Mouse (Mus musculus) c-Kit-positive CD71-negative TER-119-negative erythroid progenitor cells, embryonic 14.5 days (primary cell): Measurements from ENCODE around the gene Pdha1.

ENCODE experiments used
- DNase-seq: peaks from one replicate; pipeline ENCODE4 v3.0.0-alpha.2; 2013; ENCODE audit warnings: low read depth

The Pdha1 gene

DNA sequence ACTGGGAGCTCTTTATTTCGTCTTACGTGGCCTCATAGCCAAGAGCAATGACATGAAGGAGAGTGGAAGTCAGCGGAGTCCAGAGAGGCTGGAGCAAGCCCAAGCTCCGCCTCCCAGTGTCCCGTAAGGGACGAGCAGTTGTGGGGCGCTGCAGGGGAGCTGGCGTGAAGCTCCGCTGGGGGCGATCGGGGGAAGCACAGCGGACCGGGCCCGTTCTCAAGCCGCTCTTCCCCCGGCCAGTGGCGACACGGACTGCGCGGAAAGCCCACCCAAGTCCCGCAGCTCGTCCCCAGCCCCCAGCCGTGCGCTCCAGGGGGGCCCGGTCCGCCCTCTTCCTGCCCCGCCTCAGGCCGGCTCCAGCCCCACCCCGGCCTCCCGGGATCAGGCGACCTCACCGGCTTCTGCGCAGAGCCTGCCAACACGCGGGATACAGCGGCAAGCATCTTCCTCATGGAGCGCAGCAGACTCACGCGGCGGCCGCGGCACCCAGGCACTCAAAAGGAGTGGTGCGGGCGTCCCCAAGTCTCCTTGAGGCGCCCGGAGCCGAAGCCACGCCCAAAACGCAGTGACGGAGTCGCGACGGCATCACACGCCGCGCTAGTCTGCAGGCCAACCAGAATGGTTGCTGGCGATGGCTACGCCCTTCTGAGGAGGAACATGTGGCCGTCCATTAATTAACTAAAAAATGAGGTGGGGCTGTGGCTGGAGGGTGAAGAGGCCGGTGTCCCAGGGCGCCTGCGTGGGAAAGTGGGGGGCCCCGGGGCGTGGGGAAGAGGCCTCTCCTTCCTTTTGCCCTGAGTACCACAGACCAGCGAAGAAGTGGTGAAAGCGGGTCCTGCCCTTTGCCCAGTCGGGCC lies at the start of gene Pdha1:
Gene Pdha1, minus strand, starts transcription at position 553 of the 857 bp plus-strand sequence.
- DNase-seq = peak; percentile 68

DNA sequence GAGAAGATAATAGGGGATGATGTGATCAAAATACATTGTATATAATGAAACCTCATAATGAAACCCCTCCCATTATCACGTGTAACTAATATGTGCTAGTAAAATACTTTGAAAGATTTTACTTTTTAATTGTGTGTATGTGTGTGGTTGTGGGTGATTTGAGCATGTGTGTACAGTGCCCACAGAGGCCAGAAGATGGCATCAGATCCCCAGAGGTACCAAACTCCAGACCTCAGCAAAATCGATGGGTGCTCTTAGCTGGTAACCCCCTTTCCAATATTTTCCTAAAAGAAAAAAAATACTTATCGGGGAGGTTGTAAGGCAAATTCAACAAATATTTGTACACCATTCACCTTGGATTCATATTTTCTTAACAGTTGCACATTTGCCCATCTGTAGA lies 40.8 kb upstream of the Pdha1 start:
- no peak for DNase-seq

DNA sequence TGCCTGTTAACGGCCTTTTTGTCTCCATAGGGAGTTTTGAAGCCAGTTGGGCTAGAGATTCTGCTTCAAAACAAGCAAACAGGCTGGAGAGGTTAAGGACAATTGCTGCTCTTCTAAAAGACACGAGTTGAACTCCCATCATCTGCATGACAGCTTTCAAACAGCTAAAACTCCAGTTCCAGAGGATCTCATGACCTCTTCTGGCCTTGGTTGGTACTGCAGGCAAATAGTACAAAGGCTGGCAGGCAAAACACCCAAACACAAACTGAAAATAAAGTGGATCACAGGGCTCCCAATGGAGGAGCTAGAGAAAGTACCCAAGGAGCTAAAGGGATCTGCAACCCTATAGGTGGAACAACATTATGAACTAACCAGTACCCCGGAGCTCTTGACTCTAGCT lies 31.9 kb upstream of the Pdha1 start:
- DNase-seq = peak; percentile 47

DNA sequence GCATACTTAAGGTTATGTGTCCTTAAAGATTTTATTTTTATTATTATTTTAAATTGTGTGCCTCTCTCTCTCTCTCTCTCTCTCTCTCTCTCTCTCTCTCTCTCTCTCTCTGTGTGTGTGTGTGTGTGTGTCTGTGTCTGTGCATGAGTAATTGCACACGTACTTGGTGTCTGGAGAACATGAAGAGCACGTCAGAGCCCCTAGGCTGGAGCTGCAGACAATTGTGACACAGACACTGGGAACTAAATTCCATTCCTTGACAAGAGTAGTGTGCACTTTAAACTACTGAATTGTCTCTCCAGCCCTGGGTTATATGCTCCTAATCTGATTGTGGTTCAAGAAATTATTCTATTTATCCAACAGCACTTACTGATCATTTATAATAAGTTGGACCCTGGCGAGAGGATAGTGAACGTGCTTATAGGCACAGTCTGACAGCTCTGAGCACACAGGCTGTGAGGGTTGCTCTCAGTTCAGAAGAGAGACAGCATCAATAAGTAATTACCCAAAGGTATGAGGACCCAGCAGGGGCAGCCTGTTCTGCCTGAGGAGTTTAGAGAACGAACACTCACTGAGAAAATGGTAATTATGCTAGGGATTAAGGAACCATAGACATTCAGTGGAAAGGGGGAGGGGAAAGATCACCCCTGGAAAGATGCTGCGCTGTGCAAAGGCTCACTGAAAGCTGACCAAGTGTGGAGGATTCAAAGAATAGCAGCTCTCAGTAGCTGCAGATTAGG lies 28.2 kb upstream of the Pdha1 start:
- no peak for DNase-seq

DNA sequence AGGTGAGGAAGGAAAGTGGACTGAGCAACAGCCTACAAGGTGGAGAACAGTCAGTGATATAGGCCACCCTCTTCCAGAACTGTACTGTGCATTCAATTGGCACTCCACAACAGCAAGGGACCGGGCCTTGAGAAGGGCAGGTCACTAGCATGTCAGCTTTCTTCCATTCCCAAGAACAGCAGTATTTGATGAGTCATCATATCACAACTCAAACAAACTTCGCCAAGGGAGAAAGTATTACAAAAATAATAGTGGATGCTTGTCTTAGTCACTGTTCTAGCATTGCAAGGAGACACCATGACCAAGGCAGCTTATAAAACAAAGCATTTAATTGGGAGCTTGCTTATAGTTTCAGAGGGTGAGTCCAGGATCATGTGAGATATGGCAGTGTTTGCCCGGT lies 26.0 kb upstream of the Pdha1 start:
- no peak for DNase-seq

DNA sequence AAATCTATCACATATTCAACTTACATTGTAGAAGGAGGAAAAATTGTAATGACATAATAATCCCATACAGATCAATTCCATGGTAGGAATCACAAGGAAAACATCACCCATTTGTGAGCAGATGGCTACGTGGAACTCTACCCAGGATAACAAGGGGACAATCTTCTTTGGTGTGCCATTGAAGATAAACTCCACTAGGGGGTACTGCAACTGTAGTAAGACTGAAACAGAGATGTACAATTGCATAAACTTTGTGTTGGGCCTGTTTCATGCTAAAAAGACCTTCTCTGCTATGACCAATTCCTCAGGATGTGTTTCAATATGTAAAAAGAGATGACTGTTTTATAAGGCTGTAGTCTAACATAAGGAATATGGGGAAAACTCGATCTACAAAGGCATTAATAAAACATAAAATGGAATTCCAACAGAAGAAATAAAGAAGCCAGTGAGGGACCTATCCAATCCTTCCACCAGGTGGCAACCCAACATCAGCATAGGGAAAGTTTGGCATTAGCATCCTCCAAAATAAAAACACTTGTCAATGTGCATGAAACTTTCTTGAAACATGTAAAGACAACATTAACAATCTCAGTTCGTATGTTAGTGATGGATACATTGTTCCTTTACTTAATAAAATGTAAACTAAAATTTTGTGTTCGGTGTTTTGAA lies 15.1 kb upstream of the Pdha1 start:
- DNase-seq = no peak

DNA sequence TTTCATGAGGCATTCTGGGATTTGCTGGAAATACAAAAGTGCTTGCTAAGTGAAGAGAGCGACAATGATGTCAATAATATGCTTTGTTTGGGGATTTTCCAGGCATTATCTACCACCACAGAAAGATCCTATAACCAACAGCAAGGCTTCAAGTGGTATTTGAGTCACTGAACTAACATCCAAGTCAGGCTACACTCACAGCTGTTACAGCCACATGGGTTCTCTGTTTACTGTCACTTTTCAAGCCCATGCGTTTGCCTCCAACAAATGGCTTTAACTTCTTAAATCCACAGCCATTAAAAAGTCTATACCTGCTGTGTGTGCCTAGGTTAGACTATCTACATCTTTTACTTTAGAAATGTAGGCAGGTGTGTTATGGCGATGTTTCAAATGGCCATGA lies 10.6 kb upstream of the Pdha1 start:
- DNase-seq = no peak

DNA sequence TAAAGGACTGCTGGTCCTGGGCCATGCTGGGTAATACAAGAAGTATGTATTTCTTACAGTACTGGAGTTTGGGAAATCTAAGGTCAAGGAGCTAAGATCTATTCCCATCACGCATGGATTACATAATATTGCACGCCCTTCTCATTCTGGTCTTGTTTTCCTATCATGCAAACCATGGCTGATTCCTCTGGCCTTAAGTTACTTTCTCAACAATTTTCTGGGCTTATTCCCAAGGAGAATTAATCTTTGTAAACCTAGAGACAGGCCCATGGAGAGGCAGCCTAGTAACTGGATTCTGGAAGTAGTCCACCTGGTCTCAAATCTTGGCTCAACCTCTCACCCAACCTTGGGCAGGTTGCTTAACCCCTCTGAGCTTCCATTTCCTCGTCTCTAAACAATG lies 9.2 kb upstream of the Pdha1 start:
- DNase-seq = no peak

DNA sequence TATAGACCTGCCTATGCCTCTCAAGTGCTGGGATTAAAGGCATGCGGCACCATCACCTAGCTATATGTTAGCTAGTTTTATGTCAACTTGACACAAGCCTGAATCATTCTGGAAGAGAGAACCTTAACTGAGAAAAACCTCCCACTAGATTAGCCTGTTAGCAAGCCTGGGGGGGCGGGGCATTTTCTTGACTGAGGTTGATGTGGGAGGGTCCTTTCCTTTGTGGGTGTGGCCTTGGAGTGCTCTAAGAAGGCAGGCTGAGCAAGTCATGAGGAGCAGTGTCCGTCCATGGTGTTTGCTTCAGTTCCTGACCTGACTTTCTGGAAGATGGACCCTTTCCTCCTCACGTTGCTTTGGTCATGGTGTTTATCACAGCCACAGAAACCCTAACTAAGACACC lies 8.6 kb upstream of the Pdha1 start:
- DNase-seq = no peak

DNA sequence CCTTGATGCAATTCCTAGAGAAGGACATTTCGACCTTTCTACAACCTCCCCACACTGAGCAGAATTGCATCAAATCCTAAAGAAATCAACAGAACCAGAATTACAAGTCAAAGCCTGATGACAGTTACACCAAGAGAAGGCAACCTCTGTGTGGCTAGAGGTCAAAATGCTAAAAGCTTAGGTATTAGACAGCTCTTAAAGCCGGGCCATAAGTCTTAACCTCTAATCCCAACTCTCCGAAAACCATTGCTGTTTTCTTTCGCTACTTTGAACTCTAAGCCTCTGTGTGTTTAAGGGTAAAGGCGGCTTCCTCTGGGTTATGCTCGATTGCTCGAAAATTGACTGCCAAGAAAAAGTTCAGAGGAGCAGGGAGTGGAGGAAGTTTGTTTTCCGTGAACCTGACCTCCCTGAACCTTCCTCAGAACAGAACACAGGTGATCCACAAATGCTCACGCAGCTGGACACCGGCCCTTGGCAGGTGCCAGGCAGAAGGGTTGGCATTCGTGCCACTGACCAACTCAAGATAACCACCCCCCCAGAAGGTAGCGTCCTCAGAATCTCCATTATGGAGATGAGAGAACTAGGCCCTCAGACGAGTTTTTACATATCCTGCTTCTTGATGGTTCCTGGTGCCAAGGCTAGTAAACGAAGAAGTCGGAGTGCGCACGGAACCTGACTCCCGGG lies 894 bp downstream of the Pdha1 start:
- no peak for DNase-seq

DNA sequence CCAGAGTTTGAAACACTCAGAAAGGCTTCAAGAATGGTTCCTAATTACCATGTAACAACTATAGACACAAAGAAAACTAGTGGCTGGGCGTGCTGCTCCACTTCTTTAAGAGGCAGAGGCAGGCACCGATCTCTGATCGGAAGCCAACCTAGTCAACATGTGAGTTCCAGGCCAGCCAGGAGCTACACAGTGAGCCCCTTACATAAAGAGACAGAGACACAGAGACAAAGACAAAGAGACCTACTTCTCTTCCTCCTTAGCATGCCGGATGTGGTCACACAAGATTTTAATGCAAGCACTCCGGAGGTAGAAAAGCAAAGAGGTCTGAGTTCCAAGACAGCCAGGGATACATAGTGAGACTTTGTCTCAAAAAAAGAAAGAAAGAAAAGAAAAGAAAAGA lies 2.1 kb downstream of the Pdha1 start:
- DNase-seq = no peak

DNA sequence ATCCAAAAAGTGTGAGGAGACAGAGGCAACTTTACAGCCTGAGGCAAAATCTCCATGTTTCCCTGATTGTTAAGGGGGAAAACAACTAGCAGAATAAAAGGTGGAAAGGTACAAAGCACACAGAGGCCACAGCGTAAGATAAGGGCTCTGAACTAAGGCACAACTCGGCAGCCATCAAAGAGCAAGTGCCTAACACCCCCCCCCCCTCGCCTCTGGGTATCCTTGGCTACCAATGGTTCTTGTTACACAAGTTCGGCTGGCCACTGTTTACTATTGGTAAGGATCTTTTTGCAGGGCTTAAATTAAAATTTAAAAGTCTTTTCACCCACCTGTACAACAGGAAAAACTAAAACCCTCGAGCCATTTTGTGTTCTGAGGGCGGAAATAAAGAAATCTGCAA lies 2.5 kb downstream of the Pdha1 start:
- no peak for DNase-seq

DNA sequence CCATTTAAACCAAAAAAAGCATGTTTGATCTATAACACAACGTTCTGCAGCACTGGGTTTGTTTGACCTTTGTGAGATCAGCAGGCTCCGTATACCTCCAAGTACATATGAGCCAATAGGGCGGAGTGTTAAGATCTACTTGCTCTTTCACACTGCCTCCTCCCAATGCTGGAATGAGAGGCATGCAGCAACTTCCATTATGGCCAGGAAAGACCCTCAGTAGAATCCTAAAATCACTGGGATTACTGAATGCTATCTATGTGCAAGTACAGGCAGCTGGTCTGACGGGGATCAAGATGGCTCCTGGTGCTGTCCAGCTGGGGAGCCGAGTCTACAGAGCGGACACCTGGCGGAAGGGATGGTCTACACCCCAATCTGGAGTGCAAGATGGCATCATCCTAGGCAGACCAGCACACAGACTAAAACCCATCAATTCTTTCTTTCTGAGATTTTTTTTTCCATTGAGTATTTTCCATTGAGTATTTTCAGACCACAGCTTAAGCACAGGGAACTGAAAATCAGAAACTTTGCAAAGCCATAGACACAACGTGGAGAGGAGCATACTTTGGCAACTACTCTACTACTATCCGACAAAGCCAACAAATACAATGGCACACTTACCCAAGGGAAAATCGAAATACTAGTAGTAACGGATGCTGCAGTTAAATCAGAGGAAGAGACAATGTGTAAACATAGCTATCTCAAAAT lies 3.9 kb downstream of the Pdha1 start:
- DNase-seq = no peak

DNA sequence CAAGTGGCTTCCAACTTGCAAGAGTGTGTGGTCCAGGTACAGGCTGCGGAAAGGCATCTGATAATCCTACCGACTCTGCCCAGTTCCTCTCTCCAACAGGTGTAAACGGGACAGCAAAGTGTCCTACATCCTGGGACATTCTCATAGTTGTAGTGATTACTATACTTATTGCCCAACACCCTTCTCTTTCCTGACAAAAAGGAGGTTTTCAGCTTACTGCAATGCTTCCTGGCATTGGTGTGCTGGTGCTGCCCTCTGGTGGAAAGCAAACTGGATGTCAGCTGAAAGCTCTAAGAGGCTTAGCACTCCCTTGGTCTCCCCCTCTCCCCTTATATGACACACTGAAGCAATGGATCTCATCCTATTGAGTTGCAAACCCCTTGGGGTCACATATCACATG lies 21.6 kb downstream of the Pdha1 start:
- DNase-seq = peak; percentile 36

DNA sequence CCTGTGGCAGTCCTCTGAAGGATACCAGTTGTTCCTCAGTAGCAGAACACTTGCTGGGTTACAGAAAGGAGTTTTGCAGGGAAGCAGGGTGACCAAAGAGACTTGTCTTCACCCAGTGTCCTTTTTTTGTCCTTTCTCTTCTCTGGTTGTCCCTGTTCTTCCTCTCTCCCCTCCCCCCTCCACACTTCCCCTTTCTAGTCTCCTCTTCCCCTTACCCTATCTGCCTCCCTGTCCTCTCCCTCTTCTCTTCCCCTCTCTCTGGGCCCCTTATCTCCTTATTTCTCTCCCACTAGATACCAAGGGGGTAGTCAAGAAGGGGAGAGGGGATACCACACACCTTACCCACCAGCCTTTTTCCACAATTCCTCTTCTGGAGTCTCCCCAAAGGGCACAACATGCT lies 22.1 kb downstream of the Pdha1 start:
- no peak for DNase-seq

DNA sequence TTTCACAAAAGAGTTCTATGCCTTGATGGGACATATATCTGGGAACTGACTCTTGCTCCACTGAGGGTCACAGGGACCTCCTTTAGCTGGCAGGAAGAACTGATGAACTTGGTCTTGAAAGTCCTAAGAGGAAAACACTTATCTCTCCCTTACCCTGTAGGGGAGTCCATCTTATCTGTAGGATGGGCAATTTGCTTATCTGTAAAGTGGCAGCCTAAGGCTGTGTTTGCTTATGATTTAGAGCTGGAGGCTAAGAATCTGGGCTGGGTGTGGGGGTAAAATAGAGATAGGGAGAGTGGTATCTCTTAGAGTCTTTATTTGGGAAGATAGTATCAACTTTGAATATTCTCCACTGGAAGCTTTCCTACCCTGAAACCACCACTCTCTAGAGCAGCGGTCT lies 24.4 kb downstream of the Pdha1 start:
- no peak for DNase-seq

DNA sequence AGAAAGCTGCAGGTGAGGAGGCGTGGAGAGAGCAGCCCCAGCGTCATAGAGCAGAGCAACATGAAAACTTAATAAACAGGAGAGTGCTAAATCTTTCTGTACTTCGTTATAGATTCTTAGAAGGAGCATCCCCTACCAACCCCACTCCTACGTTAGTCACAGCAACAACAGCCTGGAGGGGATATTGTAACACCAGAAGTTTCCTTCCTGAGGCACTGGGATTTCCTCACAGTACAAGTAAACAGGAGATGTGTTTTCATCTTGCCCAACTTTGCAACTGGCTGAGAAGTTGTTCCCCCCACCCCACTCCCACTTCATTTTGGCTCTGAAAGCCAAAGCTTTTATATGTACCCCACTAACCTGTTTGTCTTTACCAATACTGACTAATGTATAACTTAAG lies 30.4 kb downstream of the Pdha1 start:
- no peak for DNase-seq

DNA sequence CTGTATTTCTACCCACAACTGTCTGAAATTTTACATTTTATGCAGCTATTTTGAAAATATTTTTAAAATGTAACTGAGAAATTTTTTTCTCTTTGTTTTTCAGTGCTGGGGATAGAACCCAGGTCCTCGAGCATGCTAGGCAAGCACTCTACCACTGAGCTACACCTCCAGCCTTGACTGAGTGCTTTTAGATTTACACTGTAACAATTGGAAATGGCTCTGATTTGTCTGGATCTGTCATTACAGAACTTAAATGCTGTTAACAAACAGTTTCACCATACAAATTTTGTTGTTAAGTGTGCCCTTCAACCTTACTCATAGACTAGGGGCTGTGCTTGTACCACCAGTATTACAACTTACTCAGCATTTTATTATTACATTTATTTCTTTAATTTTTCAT lies 46.2 kb downstream of the Pdha1 start:
- no peak for DNase-seq
